ENCODE assay signal across 25 mouse cellular contexts in genomic region chr4:63018616-63019015, GRCm38 (mm10). TPM values are rescaled to one million over a fixed set of nuclear protein-coding genes. Genes with fewer than 3 reads are reported as not detected.
DNase-seq lines count a peak whose midpoint lies in the region; ATAC-seq and TF ChIP-seq lines count a peak whose summit lies in the region.
"Had no signal": no experiment of that assay in that cellular context is flagged by ENCODE, and none has a peak within 500 bp of the region (broad histone marks: within the 10 kb centered on the region; RNA-seq: fewer than 3 reads in every experiment).

No protein-coding gene starts in this region.

- no peak overlapping the region for H3K4me2 ChIP-seq in intestine, embryonic 15.5 days (replicated peaks)
- H3K4me2 ChIP-seq in intestine, postnatal 0 days (replicated peaks; ENCODE audit: low read depth), result no peak overlapping the region
- H3K4me2 ChIP-seq: embryonic facial prominence, embryonic 13.5 days; embryonic facial prominence, embryonic 15.5 days; forebrain, embryonic 12.5 days had no signal

- intact Hi-C loops in heart, postnatal 14 days (cut with DNase I), result no loop called here

- H3K27me3 ChIP-seq in intestine, embryonic 15.5 days (replicated peaks), result no peaks in the 10 kb centered on the region
- no peaks in the 10 kb centered on the region for H3K27me3 ChIP-seq in intestine, postnatal 0 days (replicated peaks; ENCODE audit: control insufficient read depth, insufficient read depth, low read length)
- no peaks in the 10 kb centered on the region for H3K27me3 ChIP-seq in testis, adult 2 months (ENCODE audit: control insufficient read depth, insufficient read depth, low read length)
- H3K27me3 ChIP-seq: embryonic facial prominence, embryonic 13.5 days; embryonic facial prominence, embryonic 15.5 days; forebrain, embryonic 12.5 days; Patski had no signal

- no peak for TF ChIP-seq POLR2A in testis, adult 2 months (IDR thresholded peaks at IDR 0.05; ENCODE audit: control insufficient read depth, low read depth, low read length)

- H3K36me3 ChIP-seq in intestine, embryonic 15.5 days, result no peaks in the 10 kb centered on the region
- H3K36me3 ChIP-seq in intestine, postnatal 0 days (ENCODE audit: control insufficient read depth, insufficient read depth), result no peaks in the 10 kb centered on the region
- no peaks in the 10 kb centered on the region for H3K36me3 ChIP-seq in testis, adult 2 months (ENCODE audit: control insufficient read depth, insufficient read depth, low read length)
- H3K36me3 ChIP-seq: embryonic facial prominence, embryonic 15.5 days; G1E had no signal

- no peak overlapping the region for H3K27ac ChIP-seq in intestine, embryonic 15.5 days
- H3K27ac ChIP-seq in intestine, postnatal 0 days (ENCODE audit: low read depth, low read length), result no peak overlapping the region
- H3K27ac ChIP-seq in testis, adult 2 months (ENCODE audit: control insufficient read depth, insufficient read depth, low read depth, low read length), result no peak overlapping the region
- H3K27ac ChIP-seq: embryonic facial prominence, embryonic 13.5 days; embryonic facial prominence, embryonic 15.5 days; forebrain, embryonic 10.5 days; forebrain, embryonic 12.5 days had no signal

- no peak overlapping the region for H3K9ac ChIP-seq in intestine, embryonic 15.5 days
- H3K9ac ChIP-seq in intestine, postnatal 0 days (ENCODE audit: low read depth, low read length), result no peak overlapping the region
- H3K9ac ChIP-seq: embryonic facial prominence, embryonic 13.5 days; embryonic facial prominence, embryonic 15.5 days; forebrain, embryonic 12.5 days had no signal

- no peak overlapping the region for H3K4me3 ChIP-seq in intestine, embryonic 15.5 days (replicated peaks)
- no peak overlapping the region for H3K4me3 ChIP-seq in intestine, postnatal 0 days (ENCODE audit: low read depth, low read length)
- peak overlapping the region; percentile 11; the same call in 1 of the 2 replicates for H3K4me3 ChIP-seq in testis, adult 2 months (ENCODE audit: control insufficient read depth, low read depth, low read length)
- H3K4me3 ChIP-seq: embryonic facial prominence, embryonic 13.5 days; embryonic facial prominence, embryonic 15.5 days; erythroblast, embryonic 14.5 days; forebrain, embryonic 10.5 days; forebrain, embryonic 12.5 days had no signal

- TF ChIP-seq CTCF in intestine, postnatal 0 days (IDR thresholded peaks at IDR 0.05; ENCODE audit: low read depth), result no peak
- no peak for TF ChIP-seq CTCF in testis, adult 2 months (IDR thresholded peaks at IDR 0.05; ENCODE audit: control insufficient read depth, insufficient read depth, insufficient replicate concordance, low read depth, low read length)

- H3K9me3 ChIP-seq in intestine, embryonic 15.5 days, result no peaks in the 10 kb centered on the region
- no peaks in the 10 kb centered on the region for H3K9me3 ChIP-seq in intestine, postnatal 0 days (ENCODE audit: control insufficient read depth)
- H3K9me3 ChIP-seq: embryonic facial prominence, embryonic 15.5 days; forebrain, embryonic 12.5 days had no signal

- H3K4me1 ChIP-seq in intestine, embryonic 15.5 days (replicated peaks), result peaks cover 19% of the 10 kb centered on the region
- no peaks in the 10 kb centered on the region for H3K4me1 ChIP-seq in intestine, postnatal 0 days (replicated peaks; ENCODE audit: control insufficient read depth, insufficient read depth, low read length)
- H3K4me1 ChIP-seq in testis, adult 2 months (ENCODE audit: control insufficient read depth, insufficient read depth, low read length), result peaks cover 3% of the 10 kb centered on the region; the same call in 1 of the 2 replicates
- H3K4me1 ChIP-seq: forebrain, embryonic 12.5 days had no signal

- peak; percentile 54 for DNase-seq in heart, adult 11 months
- DNase-seq in heart, postnatal 14 days, result no peak
- no peak for DNase-seq in testis, postnatal 14 days (ENCODE audit: low spot score)
- peak; percentile 19 for DNase-seq in testis, postnatal 10 days (ENCODE audit: low spot score)
- DNase-seq in spleen, adult 12 weeks (ENCODE audit: low spot score), result no peak
- DNase-seq: adrenal gland, adult 8-10 months; B cell, adult 2 months; cerebellum, adult 11-12 months; cerebellum, adult 2 months; cerebellum, adult 9-10 months; embryo, embryonic 11 days had no signal

- WGBS in intestine, embryonic 15.5 days, result 75% methylated on average over 10 of the region's 10 CpGs
- WGBS in intestine, postnatal 0 days, result 66% methylated on average over 10 of the region's 10 CpGs

- 0 out of 2 replicates have a peak, but pooled peaks have one; percentile 19 for ATAC-seq in intestine, embryonic 15.5 days
- ATAC-seq in intestine, postnatal 0 days, result no peak
- ATAC-seq: activated CD4-positive, CD25-positive, alpha-beta regulatory T cell, adult 4 months; CD4-positive, CD25-positive, alpha-beta regulatory T cell, adult 4 months; forebrain, embryonic 14.5 days had no signal

RNA-seq across cellular contexts. Expression of gene Zfp618, which starts 53.2 kb away (rescaled TPM):
- total RNA-seq in heart, postnatal 14 days (2021), result 1 to 10 TPM; 1.6 to 1.8 TPM
- 20.1 and 20.6 TPM in 2 replicates for polyA plus RNA-seq in intestine, embryonic 15.5 days (2015; fragmentation: Nextera tagmentation; extraction: Ambion mirVana)
- polyA plus RNA-seq in intestine, postnatal 0 days (2015; fragmentation: Nextera tagmentation; extraction: Ambion mirVana), result 2.6 and 5.6 TPM in 2 replicates
- 12.8 and 15.8 TPM in 2 replicates for polyA plus RNA-seq in testis, adult 2 months (2012; rRNA removed)
- total RNA-seq: CH12.LX had no signal
- polyA plus RNA-seq: erythroblast, embryonic 14.5 days; G1E had no signal

Comparison
In these comparisons a context has a peak if more than half of its experiments do, and no peak if none do; other contexts are left out.
1. DNase-seq: peak in heart, adult 11 months (single experiment) and testis, postnatal 10 days (single experiment); none in heart, postnatal 14 days (0 of 2), testis, postnatal 14 days (single experiment) and spleen, adult 12 weeks (single experiment).